Mouse (Mus musculus) liver, postnatal 0 days (tissue): Measurements from ENCODE around the gene Bbof1. TPM values are rescaled to one million over a fixed set of nuclear protein-coding genes. Genes with fewer than 3 reads are reported as not detected.

Experiments
- ATAC-seq: fragments of 200-750 bp; cut with Nextera tagmentation; 2 replicates; pipeline ENCODE4 v1.8.0; 2017; ENCODE audit warnings: mild to moderate bottlenecking, moderate library complexity
- DNase-seq: peaks from one replicate; pipeline ENCODE4 v3.0.0-alpha.2; 2016
- H3K27ac ChIP-seq: fragments of 300-500 bp; sonication (generic); 2 replicates; pipeline ENCODE4 v1.5.1; 2014; ENCODE audit warnings: antibody characterized with exemption, moderate library complexity, mild to moderate bottlenecking, low read depth
- H3K27me3 ChIP-seq: fragments of 300-500 bp; sonication (generic); 2 replicates; pipeline ENCODE4 v1.6.1; 2014; ENCODE audit warnings: low read length, control low read depth, mixed read lengths; ENCODE audit not compliant: insufficient read depth
- H3K36me3 ChIP-seq: fragments of 300-500 bp; sonication (generic); replicated peaks from 2 replicates; pipeline ENCODE4 v1.6.1; 2014; ENCODE audit warnings: mild to moderate bottlenecking, control low read depth, low read length, moderate library complexity, mixed read lengths; ENCODE audit not compliant: insufficient read depth
- H3K4me1 ChIP-seq: fragments of 300-500 bp; sonication (generic); 2 replicates; pipeline ENCODE4 v1.6.1; 2014; ENCODE audit warnings: antibody characterized with exemption, mild to moderate bottlenecking, control low read depth; ENCODE audit not compliant: insufficient read depth
- H3K4me2 ChIP-seq: fragments of 300-500 bp; sonication (generic); 2 replicates; pipeline ENCODE4 v1.6.1; 2014; ENCODE audit warnings: low read depth, mild to moderate bottlenecking, low read length, moderate library complexity, mixed read lengths
- H3K4me3 ChIP-seq: fragments of 300-500 bp; sonication (generic); 2 replicates; pipeline ENCODE4 v1.5.1; 2014; ENCODE audit warnings: low read depth, low read length
- H3K9ac ChIP-seq: fragments of 300-500 bp; sonication (generic); replicated peaks from 2 replicates; pipeline ENCODE4 v1.6.1; 2014; ENCODE audit warnings: mild to moderate bottlenecking, moderate library complexity
- H3K9me3 ChIP-seq: fragments of 300-500 bp; sonication (generic); 2 replicates; pipeline ENCODE4 v1.6.1; 2016; ENCODE audit warnings: mild to moderate bottlenecking, control low read depth, low read length, mixed read lengths
- CTCF ChIP-seq: sonication (generic); IDR thresholded peaks from 2 replicates; pipeline ENCODE4 v1.5.1; 2016; ENCODE audit warnings: antibody characterized with exemption, low read depth
- EP300 ChIP-seq: IDR thresholded peaks from 2 replicates; pipeline ENCODE4 v1.6.1; 2016; ENCODE audit warnings: antibody characterized with exemption, low read depth, mild to moderate bottlenecking
- WGBS: fragments of 180-500 bp; shearing (Covaris S2); extraction: QIAGEN DNeasy Blood & Tissue Kit; methylation state at CpG from one replicate; pipeline ENCODE4 v1.1.7; 2014; ENCODE audit not compliant: insufficient replicate concordance; 5-methylcytosine and 5-hydroxymethylcytosine counted together
- polyA plus RNA-seq: library from polyadenylated mRNA; unstranded; fragments of >200 nt; fragmentation: Nextera tagmentation; extraction: Ambion mirVana; gene quantifications from 2 replicates; pipeline ENCODE4 v1.2.1, GENCODE M21; 2015

Gene Bbof1
- 0.34 and 0.51 TPM in 2 replicates for polyA plus RNA-seq

GRCm38 (mm10) chr12:84408819-84409507, at the start of gene Bbof1, which contains the start of gene Entpd5:
Gene Bbof1 (plus strand): TSS chr12:84409071.
Gene Entpd5 (minus strand): TSS chr12:84409029.
- Histone ChIP-seq H3K4me2 (peak within 1 kb of the TSS; percentile 96), H3K9me3 (no peaks in the 10 kb centered on the region), H3K4me1 (peaks cover 11% of the 10 kb centered on the region), H3K4me3 (peak within 1 kb of the TSS; percentile 76), H3K27me3 (no peaks in the 10 kb centered on the region), H3K9ac (peak within 1 kb of the TSS; percentile 80), H3K27ac (peak within 1 kb of the TSS; percentile 93), H3K36me3 (no peaks in the 10 kb centered on the region)
- 2% methylated on average over 44 of the region's 63 CpGs for WGBS
- DNase-seq (peak; percentile 91), ATAC-seq (peak; percentile 96)
- no peak for TF ChIP-seq EP300
- TF ChIP-seq CTCF: no peak

GRCm38 (mm10) chr12:84361555-84362489, 47.0 kb upstream of the Bbof1 start, which contains the start of the genes Coq6 and Fam161b:
Gene Coq6 (plus strand): TSS chr12:84361657.
Gene Fam161b (minus strand): TSS chr12:84361833.
- Histone ChIP-seq H3K4me3 (peak within 1 kb of the TSS; percentile 77), H3K9ac (peak within 1 kb of the TSS; percentile 82), H3K36me3 (peaks cover under 1% of the 10 kb centered on the region; the same call in 1 of the 2 replicates), H3K27me3 (no peaks in the 10 kb centered on the region), H3K9me3 (no peaks in the 10 kb centered on the region), H3K4me2 (peak within 1 kb of the TSS; percentile 97), H3K27ac (peak within 1 kb of the TSS; percentile 62), H3K4me1 (peaks cover 24% of the 10 kb centered on the region)
- WGBS: under 1% methylated on average over 51 of the region's 51 CpGs
- DNase-seq (peak; percentile 94), ATAC-seq (peak; percentile 97)
- no peak for TF ChIP-seq CTCF
- peak; percentile 65 for TF ChIP-seq EP300

GRCm38 (mm10) chr12:84362872-84363271, 46.0 kb upstream of the Bbof1 start:
- TF ChIP-seq EP300 (no peak), CTCF (no peak)
- H3K4me1 ChIP-seq: peaks cover 24% of the 10 kb centered on the region
- H3K27me3 ChIP-seq: no peaks in the 10 kb centered on the region
- peaks cover 8% of the 10 kb centered on the region; the same call in 1 of the 2 replicates for H3K36me3 ChIP-seq
- ATAC-seq (no peak), DNase-seq (no peak)
- 35% methylated on average over 2 of the region's 2 CpGs for WGBS
- H3K9ac ChIP-seq: no peak overlapping the region; the same call in 1 of the 2 replicates
- peak overlapping the region; percentile 97 for H3K4me2 ChIP-seq
- no peaks in the 10 kb centered on the region for H3K9me3 ChIP-seq
- H3K27ac ChIP-seq: no peak overlapping the region
- 0 out of 2 replicates have a peak overlapping the region, but pooled peaks have one; percentile 77 for H3K4me3 ChIP-seq

- H3K4me3 ChIP-seq: no peak overlapping the region
- H3K27me3 ChIP-seq: no peaks in the 10 kb centered on the region
- no peak for DNase-seq
- 77% methylated on average over 9 of the region's 9 CpGs for WGBS
- ATAC-seq: no peak
- no peak overlapping the region for H3K27ac ChIP-seq
- TF ChIP-seq CTCF: no peak
- TF ChIP-seq EP300: no peak
- H3K9me3 ChIP-seq: no peaks in the 10 kb centered on the region
- no peak overlapping the region for H3K9ac ChIP-seq
- peaks cover 16% of the 10 kb centered on the region for H3K36me3 ChIP-seq
- H3K4me2 ChIP-seq: no peak overlapping the region
- peaks cover 17% of the 10 kb centered on the region for H3K4me1 ChIP-seq
Measured at GRCm38 (mm10) chr12:84364291-84364690, 44.6 kb upstream of the Bbof1 start.

DNA sequence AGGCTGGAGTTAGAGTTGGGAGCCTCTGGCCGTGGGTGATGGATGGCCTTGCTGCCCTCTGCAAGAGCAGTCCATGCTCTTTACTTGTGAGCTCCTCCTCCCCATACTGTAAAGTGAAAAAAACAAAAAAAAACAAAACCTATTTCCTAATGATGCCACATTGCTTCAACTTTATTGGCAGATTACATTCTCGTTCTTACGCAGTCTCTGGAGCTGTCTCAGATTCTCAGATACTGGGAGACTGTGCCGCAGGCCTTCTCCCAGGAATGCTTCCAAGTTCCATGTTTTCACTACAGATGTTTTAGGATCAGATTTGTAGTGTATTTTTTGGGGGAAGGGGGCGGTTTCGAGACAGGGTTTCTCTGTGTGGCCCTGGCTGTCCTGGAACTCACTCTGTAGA, 43.7 kb upstream of the Bbof1 start:
- peaks cover 17% of the 10 kb centered on the region for H3K4me1 ChIP-seq
- H3K36me3 ChIP-seq: peaks cover 24% of the 10 kb centered on the region
- 84% methylated on average over 6 of the region's 6 CpGs for WGBS
- no peaks in the 10 kb centered on the region for H3K9me3 ChIP-seq
- ATAC-seq (no peak), DNase-seq (no peak)
- H3K4me2 ChIP-seq: no peak overlapping the region
- H3K4me3 ChIP-seq: no peak overlapping the region
- H3K27ac ChIP-seq: no peak overlapping the region
- no peaks in the 10 kb centered on the region for H3K27me3 ChIP-seq
- H3K9ac ChIP-seq: no peak overlapping the region
- TF ChIP-seq EP300 (no peak), CTCF (no peak)

DNA sequence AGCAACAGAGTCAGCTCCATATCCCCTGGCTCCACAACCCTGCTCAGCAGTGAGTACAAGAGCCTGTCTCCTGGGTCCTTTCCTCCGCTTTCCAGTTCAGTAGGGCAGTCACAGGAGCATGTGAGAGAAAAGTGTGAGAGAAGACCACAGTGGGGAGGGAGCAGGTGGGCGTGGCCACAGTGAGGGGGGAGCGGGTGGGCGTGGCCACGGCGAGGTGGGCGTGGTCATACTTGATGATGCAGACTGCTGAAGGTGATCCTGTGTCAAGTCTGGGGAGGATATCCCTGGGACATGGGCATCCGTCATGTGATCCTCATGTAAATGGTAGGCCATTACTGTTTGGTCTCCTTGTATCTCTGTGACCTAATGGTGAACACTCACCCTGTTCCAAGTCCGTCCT, 41.9 kb upstream of the Bbof1 start:
- H3K36me3 ChIP-seq: peaks cover 41% of the 10 kb centered on the region
- 53% methylated on average over 9 of the region's 9 CpGs for WGBS
- H3K9ac ChIP-seq: no peak overlapping the region
- TF ChIP-seq CTCF (no peak), EP300 (no peak)
- no peak overlapping the region for H3K4me2 ChIP-seq
- no peaks in the 10 kb centered on the region for H3K9me3 ChIP-seq
- H3K4me3 ChIP-seq: no peak overlapping the region
- H3K27ac ChIP-seq: no peak overlapping the region
- H3K27me3 ChIP-seq: no peaks in the 10 kb centered on the region
- peaks cover 10% of the 10 kb centered on the region for H3K4me1 ChIP-seq
- ATAC-seq: no peak
- DNase-seq: peak; percentile 58
